Mouse (Mus musculus) lung, embryonic 15.5 days (tissue): ENCODE results near the gene Bach2. TPM values are rescaled to one million over a fixed set of nuclear protein-coding genes. Genes with fewer than 3 reads are reported as not detected.

Experiments
- ATAC-seq: fragments of 200-750 bp; cut with Nextera tagmentation; 2 replicates; pipeline ENCODE4 v1.8.0; 2017; ENCODE audit warnings: moderate number of reproducible peaks, borderline replicate concordance; ENCODE audit not compliant: low FRiP score, low TSS enrichment; ENCODE audit errors: extremely low read depth
- H3K27ac ChIP-seq: fragments of 300-500 bp; sonication (generic); 2 replicates; pipeline ENCODE4 v1.5.1; 2015; ENCODE audit warnings: moderate library complexity, mild to moderate bottlenecking, inconsistent platforms
- H3K27me3 ChIP-seq: fragments of 300-500 bp; sonication (generic); 2 replicates; pipeline ENCODE4 v1.6.1; 2015; ENCODE audit warnings: inconsistent platforms
- H3K36me3 ChIP-seq: fragments of 300-500 bp; sonication (generic); 2 replicates; pipeline ENCODE4 v1.6.1; 2015; ENCODE audit warnings: inconsistent platforms
- H3K4me1 ChIP-seq: fragments of 300-500 bp; sonication (generic); 2 replicates; pipeline ENCODE4 v1.6.1; 2015; ENCODE audit warnings: inconsistent platforms
- H3K4me2 ChIP-seq: fragments of 300-500 bp; sonication (generic); 2 replicates; pipeline ENCODE4 v1.6.1; 2015; ENCODE audit warnings: inconsistent platforms, mild to moderate bottlenecking, moderate library complexity
- H3K4me3 ChIP-seq: fragments of 300-500 bp; sonication (generic); 2 replicates; pipeline ENCODE4 v1.5.1; 2015; ENCODE audit warnings: mild to moderate bottlenecking, inconsistent platforms
- H3K9ac ChIP-seq: fragments of 300-500 bp; sonication (generic); 2 replicates; pipeline ENCODE4 v1.6.1; 2015; ENCODE audit warnings: inconsistent platforms
- H3K9me3 ChIP-seq: fragments of 300-500 bp; sonication (generic); 2 replicates; pipeline ENCODE4 v1.6.1; 2016; ENCODE audit warnings: inconsistent platforms
- WGBS: fragments of 180-500 bp; shearing (Covaris S2); methylation state at CpG from one replicate; pipeline ENCODE4 v1.1.7; 2015; 5-methylcytosine and 5-hydroxymethylcytosine counted together
- polyA plus RNA-seq: library from polyadenylated mRNA; unstranded; fragments of >200 nt; fragmentation: Nextera tagmentation; extraction: Ambion mirVana; gene quantifications from 2 replicates; pipeline ENCODE4 v1.2.1, GENCODE M21; 2015

Gene Bach2
- polyA plus RNA-seq, 1 experiment from 2014 or later, result 10.5 TPM

GRCm38 (mm10) chr4:32210424-32211184, 28.0 kb upstream of the Bach2 start:
- Histone ChIP-seq H3K27ac (no peak overlapping the region), H3K36me3 (no peaks in the 10 kb centered on the region), H3K4me2 (no peak overlapping the region), H3K9ac (no peak overlapping the region), H3K4me3 (no peak overlapping the region), H3K9me3 (no peaks in the 10 kb centered on the region), H3K4me1 (peaks cover 16% of the 10 kb centered on the region; the same call in 1 of the 2 replicates), H3K27me3 (no peaks in the 10 kb centered on the region)
- ATAC-seq, result no peak
- WGBS, result 32% methylated on average over 9 of the region's 9 CpGs

- no peak for ATAC-seq
- no peaks in the 10 kb centered on the region for H3K36me3 ChIP-seq
These were observed 26.0 kb upstream of the Bach2 start for GRCm38 (mm10) chr4:32212593-32212992.

GRCm38 (mm10) chr4:32216466-32216865, 22.1 kb upstream of the Bach2 start:
- H3K4me3 ChIP-seq, result no peak overlapping the region
- peaks cover 27% of the 10 kb centered on the region for H3K4me1 ChIP-seq
- no peak for ATAC-seq
- H3K27ac ChIP-seq, result no peak overlapping the region
- no peaks in the 10 kb centered on the region for H3K27me3 ChIP-seq
- H3K9ac ChIP-seq, result no peak overlapping the region
- no peaks in the 10 kb centered on the region for H3K9me3 ChIP-seq
- no peaks in the 10 kb centered on the region for H3K36me3 ChIP-seq
- 80% methylated on average over 4 of the region's 4 CpGs for WGBS
- no peak overlapping the region for H3K4me2 ChIP-seq

More at GRCm38 (mm10) chr4:32212593-32212992, 26.0 kb upstream of the Bach2 start:
- no peaks in the 10 kb centered on the region for H3K9me3 ChIP-seq
- no peak overlapping the region for H3K27ac ChIP-seq
- H3K4me2 ChIP-seq, result no peak overlapping the region
- H3K4me1 ChIP-seq, result peaks cover 13% of the 10 kb centered on the region; the same call in 1 of the 2 replicates
- H3K9ac ChIP-seq, result no peak overlapping the region
- H3K27me3 ChIP-seq, result no peaks in the 10 kb centered on the region
- no peak overlapping the region for H3K4me3 ChIP-seq

- WGBS, result 56% methylated on average over 3 of the region's 3 CpGs
- Histone ChIP-seq H3K36me3 (no peaks in the 10 kb centered on the region), H3K4me3 (no peak overlapping the region), H3K4me1 (peaks cover 27% of the 10 kb centered on the region), H3K27ac (no peak overlapping the region), H3K9ac (no peak overlapping the region), H3K4me2 (no peak overlapping the region), H3K27me3 (no peaks in the 10 kb centered on the region), H3K9me3 (no peaks in the 10 kb centered on the region)
- no peak for ATAC-seq
These were observed 21.6 kb upstream of the Bach2 start for GRCm38 (mm10) chr4:32217016-32217415.

- peaks cover 24% of the 10 kb centered on the region for H3K4me1 ChIP-seq
- H3K27ac ChIP-seq, result no peak overlapping the region
- H3K4me2 ChIP-seq, result no peak overlapping the region
- WGBS, result 90% methylated on average over 12 of the region's 12 CpGs
- no peak overlapping the region for H3K4me3 ChIP-seq
- no peaks in the 10 kb centered on the region for H3K36me3 ChIP-seq
- ATAC-seq, result no peak
- no peaks in the 10 kb centered on the region for H3K27me3 ChIP-seq
- H3K9me3 ChIP-seq, result no peaks in the 10 kb centered on the region
- H3K9ac ChIP-seq, result no peak overlapping the region
These were observed 21.0 kb upstream of the Bach2 start for GRCm38 (mm10) chr4:32217593-32217992.

GRCm38 (mm10) chr4:32218371-32218770, 20.2 kb upstream of the Bach2 start:
- H3K4me1 ChIP-seq, result peaks cover 16% of the 10 kb centered on the region
- H3K36me3 ChIP-seq, result no peaks in the 10 kb centered on the region
- H3K27me3 ChIP-seq, result no peaks in the 10 kb centered on the region
- no peaks in the 10 kb centered on the region for H3K9me3 ChIP-seq
- ATAC-seq, result no peak
- WGBS, result 17% methylated on average over 4 of the region's 4 CpGs
- H3K4me2 ChIP-seq, result no peak overlapping the region
- H3K27ac ChIP-seq, result no peak overlapping the region
- H3K4me3 ChIP-seq, result no peak overlapping the region
- H3K9ac ChIP-seq, result no peak overlapping the region

- 57% methylated on average over 10 of the region's 10 CpGs for WGBS
- Histone ChIP-seq H3K36me3 (no peaks in the 10 kb centered on the region), H3K9me3 (no peaks in the 10 kb centered on the region), H3K4me3 (no peak overlapping the region), H3K9ac (no peak overlapping the region), H3K27me3 (no peaks in the 10 kb centered on the region), H3K4me2 (no peak overlapping the region), H3K4me1 (peaks cover 16% of the 10 kb centered on the region), H3K27ac (peak overlapping the region; percentile 24; the same call in 1 of the 2 replicates)
- no peak for ATAC-seq
These were observed 19.0 kb upstream of the Bach2 start for GRCm38 (mm10) chr4:32219428-32220128.

- no peak overlapping the region for H3K4me2 ChIP-seq
- H3K4me3 ChIP-seq, result no peak overlapping the region
- H3K9ac ChIP-seq, result no peak overlapping the region
- no peak for ATAC-seq
- H3K27ac ChIP-seq, result peak overlapping the region; percentile 24; the same call in 1 of the 2 replicates
- no peaks in the 10 kb centered on the region for H3K27me3 ChIP-seq
- H3K36me3 ChIP-seq, result no peaks in the 10 kb centered on the region
- H3K4me1 ChIP-seq, result peaks cover 16% of the 10 kb centered on the region
- no peaks in the 10 kb centered on the region for H3K9me3 ChIP-seq
- 48% methylated on average over 4 of the region's 4 CpGs for WGBS
These were observed 18.5 kb upstream of the Bach2 start for GRCm38 (mm10) chr4:32220129-32220491.

- Histone ChIP-seq H3K27me3 (no peaks in the 10 kb centered on the region), H3K9me3 (no peaks in the 10 kb centered on the region), H3K4me3 (no peak overlapping the region), H3K4me2 (no peak overlapping the region), H3K4me1 (peaks cover 16% of the 10 kb centered on the region), H3K9ac (no peak overlapping the region), H3K36me3 (no peaks in the 10 kb centered on the region), H3K27ac (no peak overlapping the region)
- ATAC-seq, result no peak
- 43% methylated on average over 6 of the region's 6 CpGs for WGBS
These were observed 17.6 kb upstream of the Bach2 start for GRCm38 (mm10) chr4:32220961-32221360.

GRCm38 (mm10) chr4:32223563-32223962, 15.0 kb upstream of the Bach2 start:
- Histone ChIP-seq H3K27ac (no peak overlapping the region), H3K4me1 (peaks cover 21% of the 10 kb centered on the region), H3K9me3 (no peaks in the 10 kb centered on the region), H3K9ac (no peak overlapping the region), H3K36me3 (no peaks in the 10 kb centered on the region), H3K27me3 (no peaks in the 10 kb centered on the region), H3K4me3 (no peak overlapping the region), H3K4me2 (no peak overlapping the region)
- ATAC-seq, result no peak

- Histone ChIP-seq H3K4me1 (peaks cover 16% of the 10 kb centered on the region), H3K27ac (no peak overlapping the region), H3K4me3 (no peak overlapping the region), H3K4me2 (no peak overlapping the region), H3K36me3 (no peaks in the 10 kb centered on the region), H3K27me3 (no peaks in the 10 kb centered on the region), H3K9ac (no peak overlapping the region), H3K9me3 (no peaks in the 10 kb centered on the region)
- 93% methylated on average over 2 of the region's 2 CpGs for WGBS
- no peak for ATAC-seq
These were observed 13.4 kb upstream of the Bach2 start for GRCm38 (mm10) chr4:32225191-32225590.

GRCm38 (mm10) chr4:32227970-32228557, 10.5 kb upstream of the Bach2 start:
- WGBS, result 42% methylated on average over 8 of the region's 8 CpGs
- Histone ChIP-seq H3K4me2 (no peak overlapping the region), H3K36me3 (no peaks in the 10 kb centered on the region), H3K27me3 (no peaks in the 10 kb centered on the region), H3K27ac (no peak overlapping the region), H3K4me1 (peaks cover 8% of the 10 kb centered on the region), H3K4me3 (no peak overlapping the region), H3K9ac (no peak overlapping the region), H3K9me3 (no peaks in the 10 kb centered on the region)
- peak; percentile 16; the same call in 1 of the 2 replicates for ATAC-seq
